In the genomic region with DNA sequence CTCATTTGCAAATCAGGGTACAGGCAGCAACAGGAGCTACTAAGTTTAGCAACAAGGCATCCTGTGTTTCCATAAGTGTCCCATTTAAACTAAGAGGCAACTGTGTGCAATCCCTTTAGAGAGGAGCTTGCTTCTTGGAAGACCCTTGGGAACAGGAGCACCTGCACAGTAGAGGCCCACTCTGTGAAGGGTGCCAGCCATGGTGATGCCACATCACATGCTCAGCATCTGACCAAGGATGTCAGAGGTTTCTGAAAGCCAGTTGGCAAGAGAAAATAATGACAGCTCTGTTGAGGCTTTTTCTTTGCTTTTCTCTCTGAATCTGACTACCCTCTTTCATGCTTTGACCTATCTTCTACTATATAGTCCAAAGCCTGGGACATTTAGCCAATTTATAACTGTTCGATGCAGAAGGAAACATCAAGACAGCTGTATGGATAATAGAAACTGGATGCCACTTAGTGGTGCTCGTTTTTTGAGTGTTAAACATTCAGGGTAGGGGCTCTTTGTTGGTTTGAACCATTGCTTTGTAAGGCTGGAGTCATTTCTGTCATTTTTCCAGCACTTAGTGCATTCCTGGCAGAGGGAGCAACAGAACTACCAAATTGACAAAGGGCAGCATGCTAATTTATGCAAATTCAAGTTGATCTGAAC, we compare ENCODE assay signal across 17 mouse cellular contexts.
DNase-seq lines count a peak whose midpoint lies in the region; ATAC-seq and TF ChIP-seq lines count a peak whose summit lies in the region.
"Had no signal": no experiment of that assay in that cellular context is flagged by ENCODE, and none has a peak within 500 bp of the region (broad histone marks: within the 10 kb centered on the region; RNA-seq: fewer than 3 reads in every experiment).

No protein-coding gene starts in this region.

- H3K9me3 ChIP-seq in forebrain, embryonic 13.5 days (replicated peaks), result no peaks in the 10 kb centered on the region
- no peaks in the 10 kb centered on the region for H3K9me3 ChIP-seq in forebrain, embryonic 12.5 days
- H3K9me3 ChIP-seq in midbrain, embryonic 11.5 days (ENCODE audit: control insufficient read depth, low read length), result no peaks in the 10 kb centered on the region
- no peaks in the 10 kb centered on the region for H3K9me3 ChIP-seq in midbrain, embryonic 14.5 days (ENCODE audit: control insufficient read depth, low read length)
- no peaks in the 10 kb centered on the region for H3K9me3 ChIP-seq in midbrain, postnatal 0 days (ENCODE audit: low read length)
- H3K9me3 ChIP-seq: embryonic facial prominence, embryonic 12.5 days; limb, embryonic 12.5 days had no signal

- TF ChIP-seq CTCF in midbrain, postnatal 0 days (IDR thresholded peaks at IDR 0.05), result no peak

- H3K9ac ChIP-seq in forebrain, embryonic 13.5 days, result no peak overlapping the region
- H3K9ac ChIP-seq in forebrain, embryonic 12.5 days, result no peak overlapping the region
- H3K9ac ChIP-seq in midbrain, embryonic 11.5 days (ENCODE audit: low read length), result no peak overlapping the region
- no peak overlapping the region for H3K9ac ChIP-seq in midbrain, embryonic 14.5 days (replicated peaks; ENCODE audit: low read length)
- H3K9ac ChIP-seq in midbrain, postnatal 0 days (replicated peaks; ENCODE audit: low read length, poor library complexity, severe bottlenecking), result no peak overlapping the region
- H3K9ac ChIP-seq: embryonic facial prominence, embryonic 12.5 days; limb, embryonic 12.5 days had no signal

- H3K27ac ChIP-seq in forebrain, embryonic 13.5 days, result peak overlapping the region; percentile 35
- no peak overlapping the region for H3K27ac ChIP-seq in forebrain, embryonic 12.5 days
- no peak overlapping the region for H3K27ac ChIP-seq in midbrain, embryonic 11.5 days (ENCODE audit: low read depth, low read length)
- no peak overlapping the region for H3K27ac ChIP-seq in midbrain, embryonic 14.5 days (replicated peaks; ENCODE audit: low read depth, low read length)
- H3K27ac ChIP-seq in midbrain, postnatal 0 days (ENCODE audit: low read depth, low read length), result no peak overlapping the region
- H3K27ac ChIP-seq: embryonic facial prominence, embryonic 12.5 days; limb, embryonic 12.5 days had no signal

- no peak overlapping the region for H3K4me2 ChIP-seq in forebrain, embryonic 13.5 days
- H3K4me2 ChIP-seq in forebrain, embryonic 12.5 days, result no peak overlapping the region
- H3K4me2 ChIP-seq in midbrain, embryonic 11.5 days, result no peak overlapping the region
- H3K4me2 ChIP-seq in midbrain, embryonic 14.5 days (ENCODE audit: low read length), result no peak overlapping the region
- no peak overlapping the region for H3K4me2 ChIP-seq in midbrain, postnatal 0 days (ENCODE audit: low read depth, low read length, poor library complexity, severe bottlenecking)
- H3K4me2 ChIP-seq: embryonic facial prominence, embryonic 12.5 days; limb, embryonic 12.5 days had no signal

- H3K4me1 ChIP-seq in forebrain, embryonic 13.5 days, result peaks cover 9% of the 10 kb centered on the region
- peaks cover 8% of the 10 kb centered on the region for H3K4me1 ChIP-seq in forebrain, embryonic 12.5 days
- no peaks in the 10 kb centered on the region for H3K4me1 ChIP-seq in midbrain, embryonic 11.5 days (ENCODE audit: control insufficient read depth, insufficient read depth, low read length)
- no peaks in the 10 kb centered on the region for H3K4me1 ChIP-seq in midbrain, embryonic 14.5 days (ENCODE audit: control insufficient read depth, insufficient read depth, low read length)
- H3K4me1 ChIP-seq in midbrain, postnatal 0 days (ENCODE audit: insufficient read depth, low read length), result no peaks in the 10 kb centered on the region
- H3K4me1 ChIP-seq: embryonic facial prominence, embryonic 12.5 days; limb, embryonic 12.5 days had no signal

- no peak overlapping the region for H3K4me3 ChIP-seq in forebrain, embryonic 13.5 days
- H3K4me3 ChIP-seq in forebrain, embryonic 12.5 days (replicated peaks), result no peak overlapping the region
- no peak overlapping the region for H3K4me3 ChIP-seq in midbrain, embryonic 11.5 days (ENCODE audit: low read depth, low read length)
- no peak overlapping the region for H3K4me3 ChIP-seq in midbrain, embryonic 14.5 days (replicated peaks; ENCODE audit: low read depth, low read length)
- no peak overlapping the region for H3K4me3 ChIP-seq in midbrain, postnatal 0 days (ENCODE audit: low read depth, low read length)
- H3K4me3 ChIP-seq: embryonic facial prominence, embryonic 12.5 days; limb, embryonic 12.5 days; myocyte had no signal

- 28% methylated on average over 2 of the region's 2 CpGs for WGBS in forebrain, embryonic 13.5 days
- 34% methylated on average over 2 of the region's 2 CpGs for WGBS in forebrain, embryonic 12.5 days
- WGBS in midbrain, embryonic 11.5 days, result 59% methylated on average over 2 of the region's 2 CpGs
- 65% methylated on average over 2 of the region's 2 CpGs for WGBS in midbrain, embryonic 14.5 days
- WGBS in midbrain, postnatal 0 days, result 54% methylated on average over 2 of the region's 2 CpGs

- ATAC-seq in forebrain, embryonic 13.5 days, result peak; percentile 89
- no peak for ATAC-seq in forebrain, embryonic 12.5 days (ENCODE audit: low FRiP score)
- no peak for ATAC-seq in midbrain, embryonic 11.5 days (ENCODE audit: low FRiP score)
- ATAC-seq in midbrain, embryonic 14.5 days (ENCODE audit: low FRiP score, low TSS enrichment), result no peak
- peak; percentile 72; the same call in 1 of the 2 replicates for ATAC-seq in midbrain, postnatal 0 days (ENCODE audit: low FRiP score)
- ATAC-seq: intestine, embryonic 16.5 days had no signal

- H3K27me3 ChIP-seq in forebrain, embryonic 13.5 days, result no peaks in the 10 kb centered on the region
- no peaks in the 10 kb centered on the region for H3K27me3 ChIP-seq in forebrain, embryonic 12.5 days
- no peaks in the 10 kb centered on the region for H3K27me3 ChIP-seq in midbrain, embryonic 11.5 days (ENCODE audit: control insufficient read depth, insufficient read depth, low read length)
- no peaks in the 10 kb centered on the region for H3K27me3 ChIP-seq in midbrain, embryonic 14.5 days (ENCODE audit: control insufficient read depth, insufficient read depth, low read length)
- no peaks in the 10 kb centered on the region for H3K27me3 ChIP-seq in midbrain, postnatal 0 days (ENCODE audit: insufficient read depth, low read length)
- H3K27me3 ChIP-seq: embryonic facial prominence, embryonic 12.5 days; limb, embryonic 12.5 days had no signal

- DNase-seq in midbrain, embryonic 11.5 days (ENCODE audit: low spot score, missing footprints), result peak; percentile 39
- no peak for DNase-seq in midbrain, embryonic 14.5 days
- peak; percentile 12 to 19 for DNase-seq in frontal cortex, postnatal 36 days (ENCODE audit: low spot score in 2 of 2)
- DNase-seq in midbrain, postnatal 0 days (ENCODE audit: low spot score), result peak; percentile 74
- DNase-seq in embryo, embryonic 10 days (ENCODE audit: low spot score), result no peak
- DNase-seq in kidney, postnatal 10 days, result no peak
- DNase-seq: adrenal gland, postnatal 25 days; B cell, adult 2 months; heart, adult 11 months; heart, postnatal 10 days; kidney, postnatal 14 days had no signal

- H3K36me3 ChIP-seq in forebrain, embryonic 13.5 days (ENCODE audit: poor library complexity, severe bottlenecking), result no peaks in the 10 kb centered on the region
- H3K36me3 ChIP-seq in forebrain, embryonic 12.5 days (replicated peaks), result no peaks in the 10 kb centered on the region
- no peaks in the 10 kb centered on the region for H3K36me3 ChIP-seq in midbrain, embryonic 11.5 days (ENCODE audit: control insufficient read depth, insufficient read depth, low read length)
- H3K36me3 ChIP-seq in midbrain, embryonic 14.5 days (ENCODE audit: control insufficient read depth, insufficient read depth, low read length), result no peaks in the 10 kb centered on the region
- no peaks in the 10 kb centered on the region for H3K36me3 ChIP-seq in midbrain, postnatal 0 days (ENCODE audit: insufficient read depth, low read length)
- H3K36me3 ChIP-seq: embryonic facial prominence, embryonic 12.5 days; limb, embryonic 12.5 days had no signal

Comparison
In these comparisons a context has a peak if more than half of its experiments do, and no peak if none do; other contexts are left out.
1. ATAC-seq: peak in forebrain, embryonic 13.5 days (single experiment) and midbrain, postnatal 0 days (single experiment); none in forebrain, embryonic 12.5 days (single experiment), midbrain, embryonic 11.5 days (single experiment) and midbrain, embryonic 14.5 days (single experiment).
2. DNase-seq: peak in midbrain, embryonic 11.5 days (single experiment), frontal cortex, postnatal 36 days (2 of 2) and midbrain, postnatal 0 days (single experiment); none in midbrain, embryonic 14.5 days (single experiment), embryo, embryonic 10 days (single experiment) and kidney, postnatal 10 days (single experiment).